Mouse (Mus musculus) testis, adult 2 months (tissue): ENCODE results near the gene Zdhhc25. TPM values are rescaled to one million over a fixed set of nuclear protein-coding genes. Genes with fewer than 3 reads are reported as not detected.

ENCODE experiments used
- H3K27ac ChIP-seq: fragments of 200-500 bp; 2 replicates; pipeline ENCODE4 v1.5.1; 2012; ENCODE audit warnings: low read depth, low read length; ENCODE audit not compliant: control insufficient read depth, insufficient read depth
- H3K27me3 ChIP-seq: fragments of 200-500 bp; 2 replicates; pipeline ENCODE4 v1.6.1; 2012; ENCODE audit warnings: mild to moderate bottlenecking, low read length, moderate library complexity; ENCODE audit not compliant: control insufficient read depth, insufficient read depth
- H3K36me3 ChIP-seq: fragments of 200-500 bp; 2 replicates; pipeline ENCODE4 v1.6.1; 2012; ENCODE audit warnings: mild to moderate bottlenecking, low read length; ENCODE audit not compliant: control insufficient read depth, insufficient read depth
- H3K4me1 ChIP-seq: fragments of 200-500 bp; 2 replicates; pipeline ENCODE4 v1.6.1; 2012; ENCODE audit warnings: low read length; ENCODE audit not compliant: control insufficient read depth, insufficient read depth
- H3K4me3 ChIP-seq: fragments of 200-500 bp; 2 replicates; pipeline ENCODE4 v1.5.1; 2012; ENCODE audit warnings: low read depth, mild to moderate bottlenecking, low read length, moderate library complexity, mixed read lengths; ENCODE audit not compliant: control insufficient read depth
- CTCF ChIP-seq: fragments of 200-500 bp; IDR thresholded peaks from 2 replicates; pipeline ENCODE4 v1.5.1; 2012; ENCODE audit warnings: low read depth, mild to moderate bottlenecking, inconsistent platforms, low read length, moderate library complexity; ENCODE audit not compliant: control insufficient read depth, insufficient read depth, insufficient replicate concordance
- POLR2A ChIP-seq: fragments of 200-500 bp; IDR thresholded peaks from 2 replicates; pipeline ENCODE4 v1.6.1; 2012; ENCODE audit warnings: low read depth, mild to moderate bottlenecking, inconsistent platforms, low read length, moderate library complexity; ENCODE audit not compliant: control insufficient read depth
- polyA plus RNA-seq: library from polyadenylated mRNA; depleted of rRNA; stranded (reverse); fragments of >200 nt; gene quantifications from 2 replicates; pipeline ENCODE4 v1.2.3, GENCODE M21; 2012; rRNA removed

Zdhhc25 gene
- polyA plus RNA-seq, 1 experiment, result 241 TPM

- Histone ChIP-seq H3K36me3 (no peaks in the 10 kb centered on the region), H3K4me1 (no peaks in the 10 kb centered on the region), H3K4me3 (no peak overlapping the region), H3K27ac (no peak overlapping the region), H3K27me3 (no peaks in the 10 kb centered on the region)
- TF ChIP-seq POLR2A, result no peak
- no peak for TF ChIP-seq CTCF
These were observed 28.8 kb downstream of the Zdhhc25 start for GRCm38 (mm10) chr15:88628801-88629356.

GRCm38 (mm10) chr15:88635205-88635604, 35.1 kb downstream of the Zdhhc25 start:
- Histone ChIP-seq H3K4me3 (no peak overlapping the region), H3K27me3 (no peaks in the 10 kb centered on the region), H3K4me1 (no peaks in the 10 kb centered on the region), H3K36me3 (no peaks in the 10 kb centered on the region), H3K27ac (no peak overlapping the region)
- TF ChIP-seq CTCF (peak; percentile 73; the same call in 1 of the 2 replicates), POLR2A (no peak)

- Histone ChIP-seq H3K27me3 (no peaks in the 10 kb centered on the region), H3K4me1 (peaks cover 2% of the 10 kb centered on the region; the same call in 1 of the 2 replicates), H3K27ac (no peak overlapping the region), H3K36me3 (no peaks in the 10 kb centered on the region), H3K4me3 (peak overlapping the region; percentile 3; the same call in 1 of the 2 replicates)
- TF ChIP-seq POLR2A (no peak), CTCF (peak; percentile 94; the same call in 1 of the 2 replicates)
These were observed 50.9 kb downstream of the Zdhhc25 start for GRCm38 (mm10) chr15:88651019-88651418.

Other genes starting within 250 kb of the Zdhhc25 start
- 13.6 and 14.4 TPM in 2 replicates for gene Brd1, start 133.9 kb downstream of the Zdhhc25 start, polyA plus RNA-seq
- gene Zbed4, start 151.4 kb downstream of the Zdhhc25 start, polyA plus RNA-seq, result 14.4 and 16.8 TPM in 2 replicates
- 24.6 and 32.8 TPM in 2 replicates for gene Alg12, start 219.0 kb downstream of the Zdhhc25 start, polyA plus RNA-seq
- 347 and 372 TPM in 2 replicates for gene Creld2, start 219.3 kb downstream of the Zdhhc25 start, polyA plus RNA-seq